Mouse (Mus musculus): Measurements from ENCODE around the gene Btbd16. TPM values are rescaled to one million over a fixed set of nuclear protein-coding genes. Genes with fewer than 3 reads are reported as not detected.
A peak's percentile ranks its signal among the peaks of the same experiment; 100 is the strongest.

Gene Btbd16
- polyA plus RNA-seq, 1 experiment from 2014 or later = not detected

- ATAC-seq (replicated peaks; ENCODE audit: low FRiP score) = no peak
- no peak overlapping the region for H3K4me3 ChIP-seq (replicated peaks)
- no peak overlapping the region for H3K9ac ChIP-seq
- H3K4me2 ChIP-seq = no peak overlapping the region
- no peaks in the 10 kb centered on the region for H3K9me3 ChIP-seq (replicated peaks)
- H3K36me3 ChIP-seq = peaks cover 69% of the 10 kb centered on the region
- WGBS = 68% methylated on average over 17 of the region's 17 CpGs
- no peak overlapping the region for H3K27ac ChIP-seq
- no peaks in the 10 kb centered on the region for H3K27me3 ChIP-seq
- peaks cover 9% of the 10 kb centered on the region for H3K4me1 ChIP-seq
These were observed 22.9 kb upstream of the Btbd16 start for GRCm38 (mm10) chr7:130750752-130751490.

GRCm38 (mm10) chr7:130751678-130752077, 22.2 kb upstream of the Btbd16 start:
- Histone ChIP-seq H3K4me1 (peaks cover 14% of the 10 kb centered on the region), H3K27me3 (no peaks in the 10 kb centered on the region), H3K27ac (no peak overlapping the region), H3K4me2 (no peak overlapping the region), H3K9ac (no peak overlapping the region), H3K36me3 (peaks cover 65% of the 10 kb centered on the region), H3K4me3 (replicated peaks) (no peak overlapping the region), H3K9me3 (replicated peaks) (no peaks in the 10 kb centered on the region)
- WGBS = 72% methylated on average over 9 of the region's 9 CpGs
- ATAC-seq (replicated peaks; ENCODE audit: low FRiP score) = no peak

GRCm38 (mm10) chr7:130754790-130755189, 19.1 kb upstream of the Btbd16 start:
- 85% methylated on average over 2 of the region's 2 CpGs for WGBS
- H3K36me3 ChIP-seq = peaks cover 68% of the 10 kb centered on the region
- H3K27ac ChIP-seq = 0 out of 2 replicates have a peak overlapping the region, but pooled peaks have one; percentile 9
- H3K4me1 ChIP-seq = peaks cover 21% of the 10 kb centered on the region
- H3K4me2 ChIP-seq = no peak overlapping the region
- H3K9ac ChIP-seq = no peak overlapping the region
- H3K27me3 ChIP-seq = no peaks in the 10 kb centered on the region
- no peak for ATAC-seq (replicated peaks; ENCODE audit: low FRiP score)
- H3K4me3 ChIP-seq (replicated peaks) = no peak overlapping the region
- H3K9me3 ChIP-seq (replicated peaks) = no peaks in the 10 kb centered on the region

- no peaks in the 10 kb centered on the region for H3K9me3 ChIP-seq (replicated peaks)
- no peaks in the 10 kb centered on the region for H3K27me3 ChIP-seq
- no peak overlapping the region for H3K4me2 ChIP-seq
- peaks cover 18% of the 10 kb centered on the region for H3K4me1 ChIP-seq
- 70% methylated on average over 7 of the region's 7 CpGs for WGBS
- H3K27ac ChIP-seq = peak overlapping the region; percentile 72
- H3K4me3 ChIP-seq (replicated peaks) = no peak overlapping the region
- peaks cover 78% of the 10 kb centered on the region for H3K36me3 ChIP-seq
- H3K9ac ChIP-seq = no peak overlapping the region
- no peak for ATAC-seq (replicated peaks; ENCODE audit: low FRiP score)
These were observed 17.5 kb upstream of the Btbd16 start for GRCm38 (mm10) chr7:130756343-130756835.

GRCm38 (mm10) chr7:130757326-130757865, 16.5 kb upstream of the Btbd16 start:
- ATAC-seq (replicated peaks; ENCODE audit: low FRiP score) = no peak; the same call in 1 of the 2 replicates
- Histone ChIP-seq H3K27me3 (no peaks in the 10 kb centered on the region), H3K4me2 (no peak overlapping the region), H3K9me3 (replicated peaks) (no peaks in the 10 kb centered on the region), H3K4me1 (peaks cover 25% of the 10 kb centered on the region), H3K9ac (no peak overlapping the region), H3K27ac (0 out of 2 replicates have a peak overlapping the region, but pooled peaks have one; percentile 72), H3K4me3 (replicated peaks) (no peak overlapping the region), H3K36me3 (peaks cover 70% of the 10 kb centered on the region)
- whole genome bisulfite sequencing = 81% methylated on average over 11 of the region's 11 CpGs

- no peaks in the 10 kb centered on the region for H3K27me3 ChIP-seq
- H3K9me3 ChIP-seq (replicated peaks) = no peaks in the 10 kb centered on the region
- H3K27ac ChIP-seq = 0 out of 2 replicates have a peak overlapping the region, but pooled peaks have one; percentile 16
- no peak overlapping the region for H3K9ac ChIP-seq
- peaks cover 58% of the 10 kb centered on the region for H3K36me3 ChIP-seq
- H3K4me1 ChIP-seq = peaks cover 10% of the 10 kb centered on the region
- no peak overlapping the region for H3K4me2 ChIP-seq
- no peak overlapping the region for H3K4me3 ChIP-seq (replicated peaks)
- ATAC-seq (replicated peaks; ENCODE audit: low FRiP score) = peak; percentile 61
- 40% methylated on average over 17 of the region's 17 CpGs for WGBS
These were observed 11.6 kb upstream of the Btbd16 start for GRCm38 (mm10) chr7:130762071-130762897.

GRCm38 (mm10) chr7:130764160-130764559, 9.7 kb upstream of the Btbd16 start:
- Histone ChIP-seq H3K9me3 (replicated peaks) (no peaks in the 10 kb centered on the region), H3K36me3 (peaks cover 43% of the 10 kb centered on the region), H3K4me1 (peaks cover 8% of the 10 kb centered on the region), H3K27me3 (no peaks in the 10 kb centered on the region), H3K27ac (no peak overlapping the region), H3K4me2 (no peak overlapping the region), H3K4me3 (replicated peaks) (no peak overlapping the region), H3K9ac (no peak overlapping the region)
- WGBS = 95% methylated on average over 17 of the region's 17 CpGs
- ATAC-seq (replicated peaks; ENCODE audit: low FRiP score) = no peak

GRCm38 (mm10) chr7:130766411-130767170, 7.3 kb upstream of the Btbd16 start:
- H3K27ac ChIP-seq = no peak overlapping the region
- H3K4me1 ChIP-seq = peaks cover 8% of the 10 kb centered on the region
- WGBS = 78% methylated on average over 30 of the region's 30 CpGs
- no peaks in the 10 kb centered on the region for H3K9me3 ChIP-seq (replicated peaks)
- no peaks in the 10 kb centered on the region for H3K27me3 ChIP-seq
- peaks cover 23% of the 10 kb centered on the region for H3K36me3 ChIP-seq
- no peak for ATAC-seq (replicated peaks; ENCODE audit: low FRiP score)
- H3K9ac ChIP-seq = no peak overlapping the region
- H3K4me2 ChIP-seq = no peak overlapping the region
- no peak overlapping the region for H3K4me3 ChIP-seq (replicated peaks)

GRCm38 (mm10) chr7:130768151-130768550, 5.7 kb upstream of the Btbd16 start:
- no peak overlapping the region for H3K4me3 ChIP-seq (replicated peaks)
- no peak overlapping the region for H3K9ac ChIP-seq
- no peaks in the 10 kb centered on the region for H3K27me3 ChIP-seq
- H3K4me1 ChIP-seq = no peaks in the 10 kb centered on the region
- H3K36me3 ChIP-seq = peaks cover 23% of the 10 kb centered on the region
- ATAC-seq (replicated peaks; ENCODE audit: low FRiP score) = no peak
- H3K9me3 ChIP-seq (replicated peaks) = no peaks in the 10 kb centered on the region
- H3K27ac ChIP-seq = no peak overlapping the region
- 93% methylated on average over 4 of the region's 4 CpGs for WGBS
- H3K4me2 ChIP-seq = no peak overlapping the region

- H3K4me2 ChIP-seq = no peak overlapping the region
- H3K27ac ChIP-seq = no peak overlapping the region
- 0 out of 2 replicates have a peak, but pooled peaks have one; percentile 49 for ATAC-seq (replicated peaks; ENCODE audit: low FRiP score)
- no peak overlapping the region for H3K9ac ChIP-seq
- WGBS = 28% methylated on average over 3 of the region's 3 CpGs
- H3K9me3 ChIP-seq (replicated peaks) = no peaks in the 10 kb centered on the region
- no peak overlapping the region for H3K4me3 ChIP-seq (replicated peaks)
- peaks cover 1% of the 10 kb centered on the region; the same call in 1 of the 2 replicates for H3K36me3 ChIP-seq
- H3K27me3 ChIP-seq = no peaks in the 10 kb centered on the region
- H3K4me1 ChIP-seq = no peaks in the 10 kb centered on the region
These were observed 3.2 kb upstream of the Btbd16 start for GRCm38 (mm10) chr7:130770707-130771106.

GRCm38 (mm10) chr7:130773171-130773830, 568 bp upstream of the Btbd16 start:
- Histone ChIP-seq H3K36me3 (no peaks in the 10 kb centered on the region), H3K4me1 (no peaks in the 10 kb centered on the region), H3K9ac (no peak overlapping the region), H3K9me3 (replicated peaks) (no peaks in the 10 kb centered on the region), H3K27ac (no peak overlapping the region), H3K4me2 (no peak overlapping the region), H3K4me3 (replicated peaks) (no peak overlapping the region), H3K27me3 (no peaks in the 10 kb centered on the region)
- 77% methylated on average over 11 of the region's 11 CpGs for WGBS
- ATAC-seq (replicated peaks; ENCODE audit: low FRiP score) = 0 out of 2 replicates have a peak, but pooled peaks have one; percentile 43

All from kidney, embryonic 15.5 days (tissue).